Mouse (Mus musculus): Measurements from ENCODE around the gene Fto. TPM values are rescaled to one million over a fixed set of nuclear protein-coding genes. Genes with fewer than 3 reads are reported as not detected.
A peak's percentile ranks its signal among the peaks of the same experiment; 100 is the strongest.

Fto gene
- polyA plus RNA-seq, 1 experiment: 112 TPM

DNA sequence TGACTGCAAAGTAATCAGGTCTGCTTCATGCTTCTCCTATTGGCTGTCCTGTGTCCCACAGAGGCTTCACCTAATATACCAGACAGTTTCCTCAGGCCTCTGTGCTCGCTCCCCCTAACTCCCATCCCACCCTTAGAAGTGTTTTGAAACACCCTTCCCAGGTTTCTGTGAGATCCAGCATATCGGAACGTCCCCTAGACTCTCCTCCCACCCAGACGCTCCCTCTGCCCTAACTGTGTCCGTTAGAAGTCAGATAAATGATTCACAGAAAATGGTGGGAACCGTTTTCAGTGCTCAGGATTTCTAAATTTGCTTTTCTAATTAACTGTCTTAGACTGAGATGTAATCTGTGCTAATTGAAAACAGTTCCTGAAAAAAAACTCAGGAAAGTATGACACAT lies 323.6 kb downstream of the Fto start:
- no peak for DNase-seq (ENCODE audit: extremely low spot score in 1 of 2, low spot score in 1 of 2)

DNA sequence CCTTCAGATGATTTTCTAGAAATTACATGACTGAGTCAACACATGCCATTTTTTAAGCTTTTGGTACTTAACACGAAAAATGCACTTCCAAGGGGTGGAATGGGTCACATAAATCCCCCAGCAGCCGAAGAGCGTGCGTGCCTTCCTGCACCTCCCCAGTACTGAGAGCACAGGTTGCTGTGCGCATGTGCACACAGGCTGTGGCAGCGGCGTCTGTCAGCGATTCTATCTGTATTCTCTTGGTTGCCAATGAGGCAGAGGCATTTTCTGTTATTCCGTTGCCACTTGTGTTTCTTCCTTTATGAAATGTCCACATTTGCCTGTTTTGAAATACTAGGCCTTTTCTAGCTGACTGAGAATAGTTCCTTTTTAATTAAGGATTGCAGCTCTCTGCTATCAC lies 324.4 kb downstream of the Fto start:
- DNase-seq (ENCODE audit: extremely low spot score in 1 of 2, low spot score in 1 of 2): peak; percentile 11 to 42

DNA sequence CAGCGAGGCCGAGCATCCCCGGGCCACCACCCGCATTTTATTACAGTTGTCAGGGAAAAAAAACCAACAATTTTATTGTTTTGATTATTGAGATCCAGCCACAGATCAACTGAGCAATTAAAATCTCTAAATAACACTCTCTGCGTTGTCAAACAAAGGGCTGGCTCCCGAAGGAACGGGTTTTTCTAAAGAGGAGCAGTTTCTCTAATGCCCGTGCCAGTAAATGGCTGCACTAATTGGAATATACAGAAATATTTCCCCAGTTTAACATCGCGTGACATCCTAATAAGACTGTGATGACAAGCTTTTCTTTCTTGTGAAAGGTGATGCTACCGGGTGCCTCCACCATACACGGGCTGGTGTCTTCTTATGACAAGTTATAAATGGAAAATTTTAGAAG lies 324.9 kb downstream of the Fto start:
- no peak for DNase-seq (ENCODE audit: extremely low spot score in 1 of 2, low spot score in 1 of 2)

DNA sequence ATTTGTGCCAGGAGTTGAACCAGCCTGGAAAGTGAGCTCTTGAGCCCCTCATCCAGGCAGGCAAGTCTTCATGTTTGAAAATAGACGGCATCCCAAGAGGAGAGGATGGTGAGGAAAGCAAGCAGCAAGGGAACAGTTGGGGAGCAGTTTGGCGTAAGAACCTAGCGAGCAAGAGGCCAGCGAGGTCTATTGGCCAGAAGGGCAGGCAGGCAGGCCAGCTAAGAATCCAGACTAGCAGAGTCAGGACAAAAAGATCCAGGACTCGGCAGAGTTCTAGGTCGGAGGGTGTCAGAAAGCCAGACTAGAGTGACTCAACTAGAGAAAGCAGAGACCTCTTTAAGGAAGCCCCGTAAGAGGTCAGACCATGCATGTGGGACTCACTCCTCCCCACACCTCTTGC lies 327.1 kb downstream of the Fto start:
- no peak for DNase-seq (ENCODE audit: extremely low spot score in 1 of 2, low spot score in 1 of 2)

DNA sequence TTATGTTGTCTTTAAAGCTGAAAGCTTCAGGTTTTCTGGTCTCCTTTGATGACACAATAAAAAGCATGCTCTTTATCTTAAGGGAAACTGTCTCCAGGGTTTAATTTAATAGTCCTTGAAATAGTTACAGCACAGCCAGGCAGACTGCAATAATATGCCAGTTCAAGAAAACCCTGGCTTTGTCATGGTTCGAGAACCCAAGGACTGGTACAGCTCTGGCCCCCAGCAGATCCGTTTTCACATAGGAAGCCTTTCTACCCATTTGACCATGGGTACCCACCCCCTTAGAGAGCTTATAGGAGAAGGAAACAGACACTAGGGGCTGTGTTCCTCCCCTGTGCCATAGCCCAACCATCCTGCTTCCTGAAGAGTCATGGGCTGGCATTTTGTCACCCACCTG lies 332.2 kb downstream of the Fto start:
- DNase-seq (ENCODE audit: extremely low spot score in 1 of 2, low spot score in 1 of 2): no peak

DNA sequence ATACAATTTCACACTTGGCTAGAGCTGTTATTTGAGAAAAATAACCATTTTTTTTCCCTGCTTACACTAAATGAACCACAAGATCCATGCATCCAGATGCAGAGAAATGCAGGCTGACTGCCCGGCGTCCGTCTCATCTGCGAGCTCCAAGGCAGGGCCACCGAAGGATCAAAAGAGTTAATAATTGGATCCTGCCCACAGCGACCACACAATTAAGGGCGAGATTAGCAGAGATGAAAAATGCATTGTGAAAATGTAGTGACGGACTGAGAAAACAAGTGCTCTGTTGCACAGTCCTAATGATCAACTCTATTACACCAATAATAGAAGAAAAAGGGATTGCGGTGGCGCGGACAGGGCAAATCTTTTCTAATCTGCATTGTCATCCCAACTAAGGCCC lies 334.6 kb downstream of the Fto start:
- no peak for DNase-seq (ENCODE audit: extremely low spot score in 1 of 2, low spot score in 1 of 2)

DNA sequence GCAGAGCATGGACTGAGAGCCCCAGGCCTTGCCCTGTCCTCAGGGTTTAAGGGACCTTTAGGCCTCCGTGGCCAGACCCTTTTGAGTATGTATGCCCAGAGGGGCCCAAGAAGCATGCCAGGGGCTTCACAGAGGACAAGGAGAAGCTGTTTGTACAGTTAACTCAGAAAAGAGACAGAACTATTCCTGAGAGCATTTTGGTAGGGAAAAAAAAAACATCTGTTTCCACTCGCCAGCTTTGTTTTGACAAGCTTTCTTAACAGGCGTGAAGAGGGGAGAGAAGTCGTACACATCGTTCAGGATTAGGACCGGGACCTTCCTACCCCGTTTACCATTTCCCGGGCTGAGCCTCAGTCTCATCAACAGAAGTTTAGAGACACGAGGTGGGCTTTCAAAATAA lies 335.5 kb downstream of the Fto start:
- DNase-seq (ENCODE audit: extremely low spot score in 1 of 2, low spot score in 1 of 2): no peak

DNA sequence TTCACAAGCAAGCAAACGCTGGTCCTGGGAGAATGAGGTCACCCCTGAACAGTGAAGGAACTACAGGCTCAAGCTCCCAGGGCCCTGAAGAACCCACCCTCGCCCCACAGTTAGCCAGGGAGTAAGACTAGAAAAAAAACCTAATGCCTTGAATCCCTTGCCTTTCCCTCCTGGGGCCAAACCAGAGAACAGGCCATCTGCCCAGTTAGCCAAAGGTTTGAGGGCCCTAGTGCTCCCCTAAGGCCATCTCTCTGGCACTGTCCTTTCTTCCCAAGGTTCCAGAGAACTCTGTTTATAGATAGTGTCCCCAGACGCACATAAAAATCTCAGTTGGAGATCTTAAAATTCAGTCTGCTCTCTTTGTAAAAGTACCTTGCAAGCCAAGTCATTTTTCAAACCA lies 340.2 kb downstream of the Fto start:
- no peak for DNase-seq (ENCODE audit: extremely low spot score in 1 of 2, low spot score in 1 of 2)

DNA sequence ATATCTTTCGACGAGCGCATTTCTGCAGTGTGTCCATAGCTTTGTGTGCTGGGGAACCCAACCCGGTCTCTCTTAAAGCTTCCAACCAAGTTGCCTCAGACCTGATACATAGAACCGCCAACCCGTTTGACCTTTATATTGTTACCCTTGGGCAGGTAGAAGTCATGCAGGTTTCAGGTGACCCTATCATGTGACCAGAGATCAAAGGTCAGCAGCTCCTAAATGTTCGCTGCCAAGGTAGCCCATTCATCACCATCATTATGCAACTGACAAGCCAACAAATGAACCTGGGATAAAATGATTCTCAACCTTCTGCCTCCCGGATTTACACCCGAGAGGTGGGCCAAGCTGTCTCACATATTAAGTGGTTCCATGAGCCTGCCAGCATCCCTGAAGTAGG lies 344.1 kb downstream of the Fto start:
- DNase-seq (ENCODE audit: extremely low spot score in 1 of 2, low spot score in 1 of 2): no peak

DNA sequence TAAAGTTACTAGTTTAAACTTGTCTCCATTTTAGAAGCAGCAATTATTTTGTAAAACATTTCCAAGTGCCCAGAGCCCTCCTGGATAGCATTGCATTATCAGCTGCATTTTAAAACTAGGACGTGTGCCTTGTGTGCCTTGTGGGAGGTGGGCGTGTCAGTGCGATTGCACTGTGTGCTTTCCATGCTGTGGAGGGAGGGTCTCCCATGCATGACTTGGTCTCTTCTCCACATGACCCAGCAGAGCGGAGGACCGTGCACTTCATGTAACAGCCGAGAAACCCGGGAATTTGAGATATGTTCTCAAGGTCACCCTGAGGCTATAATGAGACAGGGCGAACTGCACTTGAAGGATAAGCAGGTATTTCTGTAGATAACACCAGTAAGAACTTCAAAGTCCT lies 347.6 kb downstream of the Fto start:
- DNase-seq (ENCODE audit: extremely low spot score in 1 of 2, low spot score in 1 of 2): no peak

DNA sequence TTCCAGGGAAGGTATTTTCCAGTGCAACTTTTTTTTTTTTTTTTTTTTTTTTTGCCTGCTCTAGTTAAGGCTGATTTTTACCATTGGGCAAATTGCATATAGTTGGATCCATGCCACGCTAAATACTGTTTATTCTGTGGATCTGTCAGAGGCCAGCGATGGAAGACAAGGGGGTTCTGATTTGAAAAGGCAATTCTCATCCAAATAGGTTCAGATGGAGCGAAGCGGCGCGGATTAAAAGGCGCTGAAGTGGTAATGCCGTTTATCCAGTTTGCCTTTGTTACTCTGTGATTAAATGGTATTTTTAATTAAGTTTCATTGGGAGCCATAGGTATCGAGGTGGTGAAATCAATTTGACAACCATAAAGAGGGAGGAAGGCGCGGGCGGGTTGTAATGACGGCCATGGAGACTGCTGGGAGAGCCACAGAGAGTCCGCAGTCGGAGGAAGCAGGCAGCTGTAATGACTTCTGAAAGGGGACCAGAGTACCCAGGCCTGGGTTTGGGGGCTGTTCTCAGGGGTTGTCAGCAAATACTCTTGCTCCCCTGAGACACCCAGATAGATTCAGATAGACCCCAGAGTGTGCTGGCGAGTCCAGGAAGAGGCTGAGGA lies 356.2 kb downstream of the Fto start:
- DNase-seq (ENCODE audit: extremely low spot score in 1 of 2, low spot score in 1 of 2): no peak

DNA sequence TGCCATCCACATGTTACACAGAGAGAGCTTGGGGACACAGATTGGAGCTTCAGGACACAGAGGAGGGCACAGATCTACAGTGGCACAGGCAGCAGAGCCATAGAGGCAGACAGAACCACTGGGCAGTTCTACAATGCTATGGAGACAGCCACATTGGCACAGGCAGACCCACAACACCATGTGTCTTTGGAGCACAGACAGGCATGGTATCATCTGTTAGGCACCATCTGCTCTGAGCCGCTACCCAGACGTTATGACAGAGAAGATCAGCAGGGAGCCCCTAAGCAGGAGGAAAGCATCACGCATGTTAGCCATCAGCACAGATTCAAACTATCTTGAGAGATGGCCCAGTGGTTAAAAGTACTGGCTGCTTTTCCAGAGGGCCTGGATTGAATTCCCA lies 363.6 kb downstream of the Fto start:
- DNase-seq (ENCODE audit: extremely low spot score in 1 of 2, low spot score in 1 of 2): peak in 1 of 2 experiments; percentile 5

DNA sequence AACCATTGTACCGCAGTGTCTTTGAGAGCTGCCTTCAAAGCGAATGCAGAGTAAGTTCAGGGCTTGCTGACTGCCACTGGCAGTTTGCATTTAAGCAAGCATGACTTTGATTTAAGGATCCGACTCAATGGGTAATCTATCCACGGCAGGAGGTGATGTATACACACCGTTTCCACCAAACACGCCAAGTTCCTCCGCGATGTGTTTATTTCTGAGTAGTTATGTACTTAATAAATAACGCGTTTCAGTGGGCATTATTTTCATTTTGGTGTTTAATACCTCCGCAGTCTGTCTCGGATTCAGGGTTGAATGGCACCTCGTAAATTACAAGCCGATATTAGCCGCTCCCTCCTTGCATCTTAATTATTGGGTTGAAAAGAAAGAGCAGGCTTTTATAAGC lies 366.1 kb downstream of the Fto start:
- no peak for DNase-seq (ENCODE audit: extremely low spot score in 1 of 2, low spot score in 1 of 2)

DNA sequence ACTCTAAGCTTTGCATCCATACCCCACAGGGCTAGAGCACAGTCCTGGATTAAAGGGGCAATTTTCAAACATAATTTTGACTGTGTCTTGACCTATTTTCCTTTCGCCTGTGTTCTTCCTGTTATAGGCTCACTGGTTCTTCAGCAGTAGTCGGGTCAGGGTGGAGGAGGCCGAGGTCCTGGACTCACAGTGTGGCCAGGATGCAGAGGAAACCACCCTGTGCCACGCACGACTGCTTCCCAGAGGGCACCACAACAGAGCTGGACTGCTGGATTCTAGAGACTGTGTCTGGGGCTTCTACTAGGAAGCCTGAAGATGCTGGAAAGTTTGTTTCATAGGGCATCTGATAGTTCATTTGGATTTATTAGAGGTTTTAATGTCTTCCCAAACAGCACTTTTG lies 366.8 kb downstream of the Fto start:
- no peak for DNase-seq (ENCODE audit: extremely low spot score in 1 of 2, low spot score in 1 of 2)

DNA sequence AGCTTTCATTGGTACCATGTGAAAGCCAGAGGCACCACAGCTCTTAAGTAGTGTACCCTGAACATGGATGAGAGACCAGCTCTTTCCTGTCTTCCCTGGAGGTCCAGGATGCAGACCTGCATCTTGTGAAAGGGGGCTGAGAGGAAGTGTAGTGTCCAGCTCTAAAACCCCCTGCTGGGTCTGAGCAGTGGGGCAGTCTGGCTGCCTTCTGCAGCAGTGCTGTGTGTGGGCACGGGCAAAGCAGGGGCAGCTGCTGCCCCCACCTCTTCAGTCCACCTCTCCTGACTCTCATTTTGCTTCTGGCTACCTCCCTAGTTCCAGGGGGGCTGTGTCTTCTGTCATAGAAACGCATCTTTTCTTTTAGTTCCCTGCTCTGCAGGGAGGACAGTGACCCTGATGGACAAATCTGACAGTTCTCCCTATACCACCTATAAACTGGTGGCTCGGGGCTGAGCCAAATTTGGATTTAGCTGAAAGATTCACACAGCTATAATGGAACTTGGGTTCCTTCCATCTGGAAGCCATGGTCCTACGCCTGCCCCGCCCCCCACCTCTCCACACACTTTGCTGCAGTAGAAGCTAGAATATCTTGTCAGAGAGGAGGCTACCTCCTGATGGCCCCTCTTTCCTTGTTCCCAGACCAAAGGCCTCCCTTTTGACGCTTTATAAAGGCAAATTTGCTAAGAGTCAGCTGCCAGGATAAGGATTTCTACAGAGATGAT lies 371.4 kb downstream of the Fto start:
- peak in 1 of 2 experiments; percentile 14 for DNase-seq (ENCODE audit: extremely low spot score in 1 of 2, low spot score in 1 of 2)

DNA sequence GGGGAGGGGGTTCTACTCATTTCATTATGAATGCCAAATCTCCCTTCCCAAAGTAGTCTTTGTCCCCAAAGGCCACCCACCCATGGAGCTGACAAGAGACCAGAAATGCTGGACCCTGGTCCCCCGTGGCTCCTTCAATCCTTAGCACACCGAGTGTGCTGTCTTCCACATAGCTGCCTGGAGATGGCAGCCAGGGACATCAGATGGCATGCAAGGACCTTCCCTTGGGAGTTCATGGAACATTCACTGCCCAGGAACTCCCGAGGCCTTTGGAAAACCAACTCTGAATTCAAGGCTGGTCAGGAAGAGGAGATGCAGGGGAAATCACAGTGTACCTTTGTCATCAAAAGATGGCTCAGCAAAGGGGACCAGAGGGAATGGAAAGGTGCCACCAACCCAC lies 372.1 kb downstream of the Fto start:
- no peak for DNase-seq (ENCODE audit: extremely low spot score in 1 of 2, low spot score in 1 of 2)

DNA sequence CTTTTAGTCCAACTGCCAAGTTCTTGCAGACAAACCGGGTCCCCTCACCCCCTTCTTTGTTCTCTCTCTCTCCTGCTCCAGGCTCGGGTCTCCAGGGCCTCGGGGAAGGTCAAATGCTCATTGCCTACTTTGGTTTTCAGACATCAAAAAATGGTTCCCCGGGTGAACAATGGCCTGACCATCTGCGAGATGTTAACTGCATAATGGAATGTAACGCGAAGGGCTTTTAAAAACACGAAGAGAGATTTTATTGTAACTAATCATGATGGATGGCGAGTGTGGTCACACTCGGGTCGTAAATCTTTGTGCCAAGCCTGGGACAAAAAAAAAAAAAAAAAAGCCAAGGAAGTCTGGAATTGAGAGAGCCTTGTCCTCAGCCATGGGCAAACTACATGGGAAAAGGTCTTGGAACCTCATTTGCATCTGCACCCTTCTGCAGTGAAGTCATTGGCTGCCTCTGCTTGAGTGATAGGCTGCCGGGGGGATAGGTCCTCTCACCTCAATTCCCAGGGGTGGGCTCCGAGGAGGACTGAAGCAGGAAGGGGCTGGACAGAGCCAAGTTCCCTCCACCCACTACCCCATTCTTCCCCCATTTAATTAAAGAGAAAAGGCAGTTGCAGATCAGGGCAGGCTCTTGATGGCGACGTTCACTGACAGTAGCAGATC lies 378.9 kb downstream of the Fto start:
- no peak for DNase-seq (ENCODE audit: extremely low spot score in 1 of 2, low spot score in 1 of 2)

DNA sequence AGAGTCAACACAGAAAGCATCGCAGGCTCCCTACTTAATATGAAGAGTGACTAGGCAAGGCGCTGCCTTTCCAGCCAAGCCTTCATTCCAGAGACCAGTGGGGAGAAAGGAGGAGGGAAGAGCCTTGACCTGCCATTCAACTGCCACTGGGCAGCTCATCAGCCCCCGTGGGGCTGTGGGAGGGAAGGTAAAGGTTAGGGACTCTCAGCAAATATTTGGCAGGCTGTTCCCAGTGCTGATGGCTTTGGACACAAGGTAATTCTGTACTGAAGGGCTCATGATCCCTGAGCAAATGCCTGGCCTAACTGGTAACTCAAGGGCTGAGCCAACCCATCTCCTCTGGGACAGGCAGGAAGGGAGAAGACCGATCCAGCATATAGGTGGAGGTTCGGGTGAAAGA lies 393.2 kb downstream of the Fto start:
- no peak for DNase-seq (ENCODE audit: extremely low spot score in 1 of 2, low spot score in 1 of 2)

DNA sequence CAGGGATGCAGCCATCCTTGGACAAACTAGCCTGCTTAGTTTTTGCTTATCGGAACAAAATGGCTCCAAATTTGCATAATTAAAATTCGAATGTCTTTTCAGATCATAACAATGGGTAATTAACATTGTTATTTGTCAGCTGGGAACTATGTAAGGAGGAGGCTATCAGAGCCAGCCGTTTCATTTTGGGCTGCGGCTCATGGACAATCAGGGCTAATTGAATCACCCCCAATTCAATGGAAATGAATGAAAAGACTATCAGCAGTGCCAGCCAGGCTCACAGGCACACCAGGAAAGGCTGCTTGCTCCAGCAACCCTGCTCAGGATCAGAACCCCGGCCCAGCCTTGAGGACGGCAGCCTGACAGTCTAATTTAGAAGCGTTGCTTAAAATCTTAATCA lies 395.3 kb downstream of the Fto start:
- no peak for DNase-seq (ENCODE audit: extremely low spot score in 1 of 2, low spot score in 1 of 2)

DNA sequence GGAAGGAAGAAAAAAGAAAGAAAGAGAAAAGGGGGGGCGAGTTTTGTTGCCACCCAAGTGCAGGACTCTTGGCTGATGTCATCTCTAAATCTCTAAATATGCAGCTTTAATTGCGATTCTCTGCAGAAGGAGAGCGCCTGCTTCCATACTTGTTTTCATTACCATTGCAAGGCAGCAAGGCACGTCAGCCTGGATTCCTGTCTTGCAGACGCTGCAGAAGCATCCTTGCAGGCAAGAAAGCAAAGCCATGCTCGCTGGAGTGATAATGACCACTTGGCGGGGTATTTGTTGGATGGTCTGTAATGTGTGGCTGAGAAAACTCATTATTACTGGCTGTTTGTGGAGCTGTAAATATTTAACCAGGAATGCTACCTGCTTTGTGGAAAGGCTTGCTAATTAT lies 396.4 kb downstream of the Fto start:
- no peak for DNase-seq (ENCODE audit: extremely low spot score in 1 of 2, low spot score in 1 of 2)

DNA sequence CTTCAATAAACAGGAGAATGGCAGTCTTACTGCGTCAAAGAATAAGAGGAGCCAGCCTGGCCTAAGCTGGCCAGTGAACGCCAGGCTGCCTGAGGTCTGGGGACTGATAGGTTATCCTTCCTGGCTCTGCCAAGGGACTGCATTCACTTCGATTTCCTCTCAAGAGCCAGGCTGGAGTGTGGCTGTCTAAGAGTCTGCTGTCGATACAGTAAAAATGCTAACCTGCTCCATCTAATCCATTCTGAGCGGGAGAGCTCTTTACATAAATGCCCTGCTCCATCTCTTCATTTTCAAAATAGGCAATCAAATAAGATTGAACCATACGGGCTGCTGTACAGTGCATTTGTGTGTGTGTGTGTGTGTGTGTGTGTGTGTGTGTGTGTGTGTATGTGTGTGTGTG lies 397.9 kb downstream of the Fto start:
- no peak for DNase-seq (ENCODE audit: extremely low spot score in 1 of 2, low spot score in 1 of 2)

DNA sequence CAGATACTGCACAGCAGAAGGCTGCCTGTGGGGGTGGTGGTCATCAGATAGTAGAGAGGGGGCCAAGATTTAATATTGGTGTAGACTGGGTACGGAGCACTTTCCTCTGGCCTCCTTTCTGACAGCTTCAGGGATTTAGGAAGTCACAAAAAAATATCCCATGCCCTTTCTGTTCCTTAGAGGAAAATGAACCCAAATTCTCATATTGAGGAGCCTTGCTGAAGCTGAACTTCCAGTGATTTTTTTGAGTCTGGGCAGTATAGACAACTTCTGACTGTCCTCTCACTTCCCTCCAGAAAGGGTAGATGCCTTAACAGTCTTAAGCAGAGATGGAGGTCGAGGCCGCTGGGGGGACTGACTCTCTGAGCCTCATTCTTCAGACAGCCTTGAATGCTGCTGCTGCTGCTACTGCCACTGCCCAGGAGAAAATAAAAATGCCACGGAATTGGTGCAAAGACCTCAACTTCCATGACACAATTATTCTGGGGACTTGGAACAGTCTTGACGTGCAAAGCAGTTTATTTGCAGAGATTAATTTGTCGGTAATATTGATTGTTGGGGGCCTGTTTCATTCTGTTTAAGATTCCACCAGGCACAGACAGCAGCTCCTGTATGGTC lies 398.8 kb downstream of the Fto start:
- no peak for DNase-seq (ENCODE audit: extremely low spot score in 1 of 2, low spot score in 1 of 2)
